Comparison of ENCODE assay signal across 14 mouse cellular contexts in the genomic region with DNA sequence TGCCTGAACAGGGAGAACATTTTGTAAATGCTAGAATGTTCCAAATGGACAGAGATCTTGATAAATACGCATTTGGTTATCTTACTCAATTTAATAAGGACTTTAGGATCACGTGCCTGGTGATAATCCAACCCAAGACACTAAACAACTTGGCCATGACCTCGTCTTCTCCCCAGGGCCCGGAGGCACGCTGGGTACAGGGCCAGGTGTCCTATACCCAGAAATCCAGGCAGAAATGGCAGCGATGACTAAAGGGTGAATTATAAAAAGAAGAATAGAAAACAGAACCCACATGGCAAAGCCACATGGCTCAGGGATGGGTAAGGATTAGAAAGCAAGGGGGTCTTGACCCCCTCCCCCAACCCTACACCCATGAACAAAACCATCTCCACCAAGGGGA. TPM values are rescaled to one million over a fixed set of nuclear protein-coding genes. Genes with fewer than 3 reads are reported as not detected.
"Had no signal": no experiment of that assay in that cellular context is flagged by ENCODE, and none has a peak within 500 bp of the region (broad histone marks: within the 10 kb centered on the region; RNA-seq: fewer than 3 reads in every experiment).

No protein-coding gene starts in this region.

- H3K27me3 ChIP-seq: limb, embryonic 15.5 days; liver, embryonic 12.5 days; midbrain, embryonic 15.5 days; neural tube, embryonic 12.5 days; stomach, embryonic 15.5 days had no signal

- H3K9me3 ChIP-seq: limb, embryonic 15.5 days; liver, embryonic 12.5 days; megakaryocyte, embryonic 14.5 days; midbrain, embryonic 15.5 days; neural tube, embryonic 12.5 days; stomach, embryonic 15.5 days had no signal

- H3K27ac ChIP-seq: left cerebral cortex, adult 2 months; limb, embryonic 15.5 days; liver, embryonic 12.5 days; midbrain, embryonic 15.5 days; neural tube, embryonic 12.5 days; stomach, embryonic 15.5 days had no signal

- H3K4me2 ChIP-seq: limb, embryonic 15.5 days; liver, embryonic 12.5 days; lung, embryonic 14.5 days; midbrain, embryonic 11.5 days; midbrain, embryonic 15.5 days; neural tube, embryonic 12.5 days; stomach, embryonic 15.5 days had no signal

- H3K4me1 ChIP-seq: neural tube, embryonic 12.5 days; stomach, embryonic 15.5 days had no signal

- DNase-seq: lung, postnatal 4 days had no signal

- H3K9ac ChIP-seq: limb, embryonic 15.5 days; liver, embryonic 12.5 days; lung, embryonic 14.5 days; midbrain, embryonic 15.5 days; neural tube, embryonic 12.5 days; stomach, embryonic 15.5 days had no signal

- H3K4me3 ChIP-seq: left cerebral cortex, adult 2 months; limb, embryonic 15.5 days; liver, embryonic 12.5 days; megakaryocyte, embryonic 14.5 days; midbrain, embryonic 15.5 days; neural tube, embryonic 12.5 days; stomach, embryonic 15.5 days had no signal

- ATAC-seq: midbrain, embryonic 15.5 days had no signal

- H3K36me3 ChIP-seq: limb, embryonic 15.5 days; liver, embryonic 12.5 days; midbrain, embryonic 15.5 days; neural tube, embryonic 12.5 days; stomach, embryonic 15.5 days had no signal

RNA-seq across cellular contexts. Expression of a gene that starts 29.7 kb away (rescaled TPM):
- total RNA-seq: layer of hippocampus, postnatal 25 days; left cerebral cortex, adult 2 months; left cerebral cortex, postnatal 14 days had no signal
- polyA plus RNA-seq: limb, embryonic 11.5 days; lung, embryonic 14.5 days; midbrain, embryonic 11.5 days had no signal

RNA-seq across cellular contexts. Expression of a gene that starts 43.1 kb away (rescaled TPM):
- total RNA-seq: layer of hippocampus, postnatal 25 days; left cerebral cortex, adult 2 months; left cerebral cortex, postnatal 14 days; neutrophil, adult 5-6 weeks had no signal
